Mouse (Mus musculus): ENCODE measurements around the gene Hsd11b2.

Hsd11b2 gene

DNA sequence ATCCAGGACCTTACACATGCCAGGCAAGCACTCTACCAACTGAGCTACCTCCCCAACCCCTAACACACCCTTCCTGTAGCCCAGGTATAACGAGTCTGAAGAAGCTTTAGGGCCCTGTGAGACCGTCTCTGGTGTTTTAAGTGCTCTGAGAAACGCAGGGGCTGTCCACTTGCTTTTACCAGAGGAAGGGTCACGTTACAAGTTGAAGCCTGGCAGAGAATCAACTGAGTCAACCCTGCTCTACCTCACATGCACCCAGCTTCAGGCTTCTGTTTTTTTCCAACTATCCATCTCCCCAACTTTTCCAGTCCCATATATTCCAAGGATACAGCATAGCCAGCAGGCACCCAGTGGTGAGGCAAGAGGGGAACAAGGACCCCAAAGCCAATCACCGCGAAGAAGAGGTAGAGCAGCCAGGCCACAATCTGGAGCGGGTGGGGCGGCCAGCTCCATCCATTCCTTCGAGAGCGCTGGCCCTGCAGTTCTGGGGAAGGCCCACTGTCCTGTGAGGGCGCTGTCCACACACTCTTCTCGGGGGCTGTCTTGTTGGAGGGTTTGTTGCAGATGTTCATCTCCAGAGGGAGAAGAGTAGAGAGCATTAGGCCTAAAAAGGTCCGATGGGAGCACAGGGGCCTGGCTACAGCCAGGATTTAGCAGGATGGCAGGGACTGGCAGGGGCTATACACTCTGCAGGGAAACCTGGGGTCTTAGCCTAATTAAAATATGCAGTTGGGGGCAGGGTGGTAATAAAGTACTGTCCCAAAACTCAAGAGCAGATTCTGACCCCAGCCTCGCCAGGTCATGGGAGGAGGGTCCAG is 35.1 kb upstream of the Hsd11b2 start:
- DNase-seq (ENCODE audit: extremely low read depth, low read depth, low spot score): no peak

DNA sequence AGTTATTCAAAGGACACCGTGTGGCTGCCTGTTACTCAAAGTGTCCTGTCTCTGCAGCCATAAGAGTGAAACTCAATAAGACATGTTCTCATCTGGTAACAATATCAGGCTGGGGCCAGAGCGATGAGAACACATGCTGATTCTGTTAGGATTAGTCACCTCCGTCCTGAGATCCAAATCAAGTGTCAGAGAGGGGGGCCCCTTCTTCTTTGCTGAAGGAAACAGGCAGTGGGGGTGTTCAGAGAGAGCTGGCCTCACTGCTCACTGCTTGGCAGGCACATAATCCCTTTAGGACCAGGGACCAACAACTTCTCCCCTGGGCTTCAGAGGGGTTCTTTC is 34.6 kb upstream of the Hsd11b2 start:
- no peak for DNase-seq (ENCODE audit: extremely low read depth, low read depth, low spot score)

DNA sequence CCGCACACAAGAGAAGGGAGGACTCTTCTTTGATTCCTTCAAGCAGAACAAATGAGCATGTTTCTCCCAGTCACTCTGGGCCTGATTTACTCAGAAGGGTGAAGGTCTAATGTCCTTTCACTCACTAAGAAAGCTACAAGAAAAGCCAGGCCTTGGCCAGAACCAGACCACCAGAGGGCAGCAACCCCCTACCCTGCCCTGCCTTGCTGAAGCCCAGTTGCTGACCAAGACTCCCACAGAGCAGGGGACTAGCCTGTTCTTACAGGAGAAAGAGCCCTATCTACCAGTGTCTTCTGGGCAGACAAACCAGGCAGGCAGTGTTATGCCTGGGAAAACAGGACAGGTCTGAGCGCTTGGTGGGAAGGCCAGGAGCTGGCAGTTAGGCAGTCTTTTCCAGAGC is 34.2 kb upstream of the Hsd11b2 start:
- DNase-seq (ENCODE audit: extremely low read depth, low read depth, low spot score): no peak

DNA sequence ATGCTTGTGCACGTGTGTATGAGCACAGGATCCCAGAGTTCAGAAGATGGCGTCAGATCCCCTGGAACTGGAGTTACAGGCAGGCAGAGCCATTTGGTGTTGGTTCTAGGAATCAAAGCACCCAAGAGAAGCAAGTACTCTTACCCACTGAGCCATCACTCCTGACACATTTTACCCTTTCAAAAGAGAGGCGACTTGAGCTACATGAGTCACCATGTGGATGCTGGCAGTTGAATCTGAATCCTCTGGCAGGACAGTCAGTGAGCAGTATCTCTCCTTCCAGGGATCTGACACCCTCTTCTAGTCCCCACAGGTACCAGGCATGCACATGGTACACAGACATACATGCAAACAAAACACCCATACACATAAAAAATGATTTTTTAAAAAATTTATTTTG is 30.5 kb upstream of the Hsd11b2 start:
- no peak for DNase-seq (ENCODE audit: extremely low read depth, low read depth, low spot score)

DNA sequence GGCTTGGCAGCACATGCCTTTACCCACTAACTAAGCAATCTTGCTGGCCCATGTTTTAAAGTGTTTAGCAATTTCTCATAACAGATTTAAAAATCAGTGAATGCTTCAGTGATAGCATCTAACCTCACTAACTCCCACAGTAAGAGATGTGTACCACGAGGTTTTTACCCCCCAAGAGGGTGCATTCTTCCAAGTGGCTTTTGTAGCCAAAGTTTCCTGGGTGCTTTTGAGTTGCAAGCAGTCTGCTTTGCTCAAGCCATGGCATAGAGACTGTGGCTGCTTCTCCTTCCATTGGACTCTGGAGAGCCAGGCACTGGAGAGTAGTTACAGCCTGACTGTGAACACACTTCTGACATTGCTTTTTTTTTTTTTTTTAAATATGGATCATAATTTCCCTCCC is 29.3 kb upstream of the Hsd11b2 start:
- DNase-seq (ENCODE audit: extremely low read depth, low read depth, low spot score): no peak

DNA sequence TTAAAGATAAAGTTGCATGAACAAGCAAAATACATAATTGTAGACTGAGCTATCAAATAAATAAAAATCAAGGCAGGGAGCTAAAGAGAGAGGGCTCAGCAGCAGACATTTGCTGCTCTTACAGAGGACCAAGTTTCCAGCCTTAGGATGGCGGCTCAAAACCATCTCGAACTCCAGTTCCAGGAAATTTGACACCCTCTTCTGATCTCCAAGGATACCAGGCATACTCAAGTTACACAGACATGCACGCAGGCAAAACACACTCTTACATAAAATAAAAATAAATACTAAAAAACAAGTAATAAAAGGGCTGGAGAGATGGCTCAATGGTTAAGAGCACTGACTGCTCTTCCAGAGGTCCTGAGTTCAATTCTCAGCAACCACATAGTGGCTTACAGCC is 25.1 kb upstream of the Hsd11b2 start:
- no peak for DNase-seq (ENCODE audit: extremely low read depth, low read depth, low spot score)

DNA sequence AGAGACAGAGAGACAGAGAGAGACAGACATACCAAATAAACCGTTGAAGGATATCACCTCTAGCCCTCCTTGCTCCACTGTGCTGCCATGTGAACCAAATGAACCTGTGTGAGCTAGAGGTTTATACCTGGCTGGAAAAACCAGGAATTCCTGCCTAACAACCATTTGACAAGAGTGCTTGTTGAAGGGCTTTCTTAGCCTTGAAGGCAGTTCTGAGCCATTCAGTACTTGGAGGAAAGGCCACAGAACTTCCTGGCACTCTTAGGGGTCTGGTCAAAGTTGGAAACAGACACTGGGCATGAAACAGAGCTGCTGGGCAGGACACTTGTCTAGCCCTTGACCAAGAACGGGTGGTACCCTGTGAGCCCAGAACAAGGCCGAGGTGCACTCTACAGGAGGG is 24.0 kb upstream of the Hsd11b2 start:
- peak; percentile 90 for DNase-seq (ENCODE audit: extremely low read depth, low read depth, low spot score)

DNA sequence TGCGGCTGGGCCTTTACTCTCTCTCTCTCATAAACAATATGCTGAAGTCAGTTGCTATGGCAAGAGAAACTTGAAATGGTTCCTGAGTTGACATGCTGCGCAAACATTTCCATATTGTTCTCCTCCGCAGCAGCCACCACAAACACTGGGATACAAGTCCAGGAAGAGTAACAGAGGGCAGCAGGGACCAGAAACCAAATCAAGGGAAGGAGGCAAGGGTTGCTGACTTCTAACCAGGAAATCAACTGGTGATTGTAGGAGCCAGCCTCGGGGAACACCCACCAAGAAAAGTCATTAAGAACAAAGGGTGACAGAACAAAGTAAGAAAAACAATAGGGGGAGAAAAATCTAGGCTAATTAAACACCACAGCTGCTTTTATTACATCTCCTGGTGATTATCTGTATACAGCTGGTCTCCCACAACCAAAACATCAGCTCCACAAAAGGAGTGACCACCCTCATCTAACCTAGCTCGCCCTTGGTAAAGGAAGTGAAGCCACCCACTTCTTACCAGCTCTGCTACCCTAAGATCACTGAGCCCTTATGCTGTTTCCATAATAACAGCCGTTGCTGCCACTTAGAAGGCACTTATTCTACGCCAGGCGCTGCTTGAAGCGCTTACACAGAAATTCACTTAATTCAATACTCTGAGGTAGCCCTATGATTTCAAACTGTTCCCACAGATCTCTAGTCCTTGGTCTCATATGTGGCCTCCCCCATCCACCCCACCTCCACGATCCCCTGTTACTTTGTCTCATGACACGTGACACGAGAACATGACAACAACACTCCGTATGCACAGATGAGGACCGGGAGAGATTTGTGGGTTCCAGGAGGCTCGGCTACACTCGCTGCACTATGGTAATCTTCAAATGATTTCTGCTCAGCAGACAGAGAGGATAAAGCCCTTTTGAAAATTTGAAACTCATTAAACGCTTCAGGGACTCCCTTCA is 22.9 kb upstream of the Hsd11b2 start:
- DNase-seq (ENCODE audit: extremely low read depth, low read depth, low spot score): no peak

DNA sequence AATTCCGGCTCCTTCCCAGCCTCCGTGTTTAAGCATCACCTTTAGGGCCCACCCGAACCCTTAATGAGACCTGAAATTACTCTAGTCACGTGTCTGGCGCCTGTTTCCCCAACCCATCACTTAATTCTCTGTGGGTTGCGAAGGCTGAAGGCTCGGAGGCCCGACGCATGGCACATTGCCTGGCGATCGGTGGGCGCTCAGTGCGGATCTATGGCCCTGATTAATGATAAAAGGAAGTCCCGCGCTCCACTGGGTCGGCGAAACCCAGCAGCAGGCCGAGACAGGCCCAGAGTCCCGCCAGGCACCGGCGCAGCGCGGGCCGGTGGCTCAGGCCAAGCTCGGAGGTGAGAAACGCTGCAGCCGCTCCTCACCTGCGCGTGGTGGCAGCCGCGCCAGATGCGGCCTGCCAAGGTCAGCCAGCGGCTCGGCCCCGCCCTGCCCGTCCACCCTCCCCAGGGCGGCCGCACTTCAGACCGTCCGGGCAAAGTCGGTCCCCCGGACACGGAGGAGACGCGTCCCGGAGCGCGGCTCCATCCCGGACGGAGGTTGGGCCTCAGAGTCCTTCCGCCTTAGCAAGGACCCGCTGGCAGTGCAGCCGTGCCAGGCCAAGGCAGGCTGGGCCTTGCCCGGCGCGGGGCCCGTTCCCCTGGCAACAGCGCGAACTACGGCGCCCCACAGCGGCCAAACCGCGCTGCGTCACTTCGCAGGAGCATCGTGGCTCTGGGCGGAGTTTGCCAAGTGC is 21.9 kb upstream of the Hsd11b2 start, which contains the start of gene Zdhhc1:
Gene Zdhhc1, minus strand, starts transcription at position 464 of the 742 bp plus-strand sequence.
- no peak for DNase-seq (ENCODE audit: extremely low read depth, low read depth, low spot score)

DNA sequence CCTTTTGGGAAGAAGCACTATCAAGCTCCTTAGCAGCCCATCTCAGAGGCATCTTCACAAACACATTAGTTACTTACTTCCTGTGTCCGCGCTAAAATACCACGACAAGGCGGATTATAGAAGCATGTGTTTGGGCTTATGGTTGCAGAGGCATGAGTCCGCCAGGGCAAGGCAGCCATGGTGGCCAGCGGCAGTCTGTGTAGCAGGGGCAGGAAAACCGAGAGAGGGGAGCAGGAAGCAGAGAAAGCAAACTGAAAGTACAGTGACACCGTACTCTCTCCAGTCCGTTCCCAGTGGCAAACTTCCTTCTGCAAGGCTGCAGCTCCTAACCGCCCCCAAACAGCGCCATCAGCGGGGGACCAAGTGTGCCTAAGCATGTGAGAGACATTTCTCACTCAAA is 18.8 kb upstream of the Hsd11b2 start:
- DNase-seq (ENCODE audit: extremely low read depth, low read depth, low spot score): no peak

DNA sequence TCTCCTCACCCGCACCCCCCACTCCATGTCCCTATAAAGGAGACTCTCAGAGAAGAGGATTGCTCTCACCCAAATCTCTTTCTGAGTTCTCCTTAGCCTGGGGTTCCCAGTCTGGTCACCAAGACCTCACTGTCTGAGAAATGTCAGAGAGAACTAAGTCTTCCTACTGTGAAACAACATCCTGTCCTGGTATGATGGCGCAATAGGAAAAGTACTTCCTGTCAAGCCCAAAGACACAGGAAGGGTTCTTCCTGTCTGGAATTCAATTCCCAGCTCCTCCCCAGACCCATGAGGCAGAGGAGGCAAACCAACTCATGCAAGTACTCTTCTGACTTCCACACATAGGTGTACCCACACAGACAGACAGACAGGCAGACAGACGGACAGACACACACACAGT is 13.9 kb upstream of the Hsd11b2 start:
- DNase-seq (ENCODE audit: extremely low read depth, low read depth, low spot score): no peak

DNA sequence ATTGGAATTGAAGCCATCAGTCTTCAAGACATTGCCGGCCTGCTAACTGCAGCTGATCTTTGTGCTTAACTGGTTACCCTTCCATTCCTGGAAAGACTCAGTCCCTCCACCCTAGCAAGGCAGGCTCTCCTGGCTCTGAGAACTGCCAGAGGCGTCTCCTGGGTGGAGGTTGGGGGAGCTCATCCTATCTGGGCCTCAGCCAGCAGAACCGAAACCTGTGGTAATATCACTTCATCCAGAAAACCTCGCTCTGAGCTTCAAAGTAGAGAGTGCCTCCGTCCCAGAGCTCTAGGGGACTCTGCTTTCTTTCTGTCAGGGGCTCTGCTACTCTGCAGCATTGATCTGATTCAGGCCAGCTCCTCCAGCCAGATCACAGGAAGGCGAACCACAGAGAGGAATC is 11.6 kb upstream of the Hsd11b2 start:
- DNase-seq (ENCODE audit: extremely low read depth, low read depth, low spot score): no peak

DNA sequence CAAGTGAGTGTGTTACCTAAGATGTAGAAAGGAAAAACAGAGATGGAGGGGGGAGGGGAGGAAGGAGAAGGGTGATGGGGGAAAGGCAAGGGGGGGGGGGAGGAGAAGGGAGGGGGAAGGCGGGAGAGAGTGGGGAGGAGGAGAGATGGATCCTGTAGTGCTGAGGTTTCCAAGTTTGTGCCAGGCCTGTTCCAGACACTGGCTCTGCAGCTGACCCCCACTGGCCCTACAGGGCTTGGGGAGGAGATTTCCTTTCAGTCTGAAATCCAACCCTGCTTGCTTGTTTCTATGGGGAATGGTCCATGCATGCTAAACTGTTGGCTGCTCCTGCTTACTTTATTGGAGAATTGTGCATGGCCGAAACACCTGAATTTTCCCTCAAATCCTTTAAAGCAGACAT is 9.8 kb upstream of the Hsd11b2 start:
- no peak for DNase-seq (ENCODE audit: extremely low read depth, low read depth, low spot score)

DNA sequence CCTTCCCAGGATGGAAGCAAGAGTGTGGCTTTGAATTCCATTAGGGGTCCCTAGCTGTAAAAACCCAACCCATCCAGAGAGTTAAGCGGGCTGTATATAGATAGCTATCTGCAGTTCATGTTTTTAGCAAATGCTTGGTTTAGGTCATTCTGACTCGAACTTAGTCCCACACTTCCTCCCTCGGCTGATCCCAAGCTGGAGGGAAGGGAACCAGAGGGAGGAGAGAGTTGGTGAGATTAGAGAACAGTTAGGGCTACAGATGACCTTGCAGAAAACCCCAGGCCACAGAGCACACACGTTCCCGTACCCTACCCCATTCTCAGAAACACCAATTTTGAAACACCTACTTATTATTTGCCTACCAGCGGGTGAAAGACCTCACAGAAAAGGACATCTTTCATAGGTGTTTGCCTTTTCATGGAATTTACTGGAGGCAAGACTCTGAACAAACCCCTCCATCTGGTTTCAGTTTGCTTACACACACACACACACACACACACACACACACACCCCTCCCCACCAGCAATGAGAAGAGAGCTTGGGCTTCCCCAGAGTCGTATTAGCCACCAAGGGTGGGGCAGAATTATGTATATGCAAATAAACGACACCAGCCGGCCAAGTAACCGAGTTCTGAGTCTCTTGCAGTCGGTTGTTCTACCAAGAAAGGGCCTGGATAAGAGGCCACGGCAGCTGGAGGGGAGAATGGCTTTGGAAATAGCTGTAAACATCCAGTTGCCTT is 8.4 kb upstream of the Hsd11b2 start:
- DNase-seq (ENCODE audit: extremely low read depth, low read depth, low spot score): no peak

DNA sequence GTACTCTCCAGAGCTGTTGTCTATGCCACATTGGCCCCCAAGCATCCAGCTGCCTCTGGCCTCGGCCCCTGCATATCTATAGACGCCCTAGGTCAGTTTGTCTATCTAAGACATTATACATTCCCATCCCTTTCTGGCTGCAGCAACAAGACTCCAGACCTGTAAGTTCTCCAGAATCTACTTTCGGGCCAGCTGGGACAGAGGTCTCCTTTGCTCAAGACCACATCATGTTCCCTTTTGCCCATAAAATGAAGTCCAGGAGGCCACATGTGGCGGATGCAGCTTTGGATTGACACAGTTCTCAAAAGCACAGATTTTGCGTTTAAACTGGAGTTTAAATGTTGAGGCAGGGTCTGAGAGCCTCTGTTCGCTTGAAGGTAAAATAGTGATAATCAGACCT is 4.4 kb upstream of the Hsd11b2 start:
- DNase-seq (ENCODE audit: extremely low read depth, low read depth, low spot score): no peak

DNA sequence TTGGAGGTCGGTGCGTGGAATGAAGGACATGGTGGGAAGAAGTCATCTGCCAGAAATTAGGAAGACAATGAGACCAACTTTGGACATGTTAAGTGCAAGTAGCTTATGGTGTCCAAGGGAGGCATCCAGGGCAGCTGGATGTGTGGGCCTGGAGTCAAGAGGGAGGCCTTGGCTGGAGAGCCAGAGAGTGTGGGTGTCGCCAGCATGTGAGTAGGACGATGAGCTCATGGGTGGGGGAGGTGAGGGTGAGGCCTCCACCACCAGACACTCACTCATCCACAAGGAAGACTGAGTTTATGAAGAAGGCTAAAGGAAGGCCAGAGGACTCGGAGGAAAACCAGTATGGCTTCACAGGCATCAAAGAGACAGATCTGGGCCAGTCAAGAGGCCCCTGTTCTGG is 3.9 kb upstream of the Hsd11b2 start:
- no peak for DNase-seq (ENCODE audit: extremely low read depth, low read depth, low spot score)

DNA sequence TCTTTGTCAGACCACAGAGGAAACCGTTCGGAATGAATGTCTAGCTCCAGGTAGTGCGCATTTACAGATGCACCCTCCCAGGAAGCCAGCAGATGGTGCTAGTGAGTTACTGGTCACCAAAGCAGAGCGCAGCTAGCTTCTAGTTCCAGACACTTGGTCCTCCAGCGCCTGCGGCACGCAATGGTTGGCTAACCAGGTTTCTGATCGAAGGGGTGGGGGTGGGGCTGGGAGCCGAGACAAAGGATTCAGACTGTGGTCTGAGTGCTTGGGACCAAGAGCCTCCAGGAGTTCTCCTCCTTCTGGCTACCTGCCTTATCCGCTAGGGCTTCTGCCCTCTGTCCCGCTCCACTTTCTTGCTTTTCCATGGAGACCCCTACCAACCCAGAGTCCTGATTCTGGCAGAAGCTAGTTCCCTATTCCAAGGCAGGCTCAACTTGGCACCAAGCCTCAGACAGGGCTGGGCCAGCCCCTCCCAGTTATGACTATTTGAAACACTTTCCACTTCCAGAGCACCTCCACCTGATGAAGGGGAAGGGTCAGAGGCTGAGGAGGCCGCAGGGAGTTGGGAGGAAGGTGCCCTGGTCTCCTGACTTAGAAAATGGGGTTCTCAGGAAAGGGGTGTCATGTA is 2.4 kb upstream of the Hsd11b2 start:
- DNase-seq (ENCODE audit: extremely low read depth, low read depth, low spot score): no peak

DNA sequence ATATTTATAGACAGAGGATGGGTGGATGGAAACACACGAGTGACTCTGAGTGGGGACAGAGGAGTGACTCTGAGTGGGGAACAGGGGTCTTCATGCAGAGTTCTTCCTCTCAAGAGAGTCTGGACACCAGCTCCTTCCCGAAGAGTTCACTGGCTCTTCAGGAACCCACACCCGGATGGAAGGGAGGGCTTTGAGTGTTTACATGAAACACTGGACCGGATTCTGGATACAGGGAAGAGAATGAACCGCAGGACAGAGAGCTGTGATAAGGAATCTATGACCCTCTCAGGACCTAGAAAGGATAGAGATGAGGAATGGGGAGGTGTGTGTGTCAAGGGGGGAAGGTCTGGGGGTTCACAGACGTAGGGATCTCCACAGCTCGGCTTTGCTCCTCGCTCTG is 1.2 kb upstream of the Hsd11b2 start:
- DNase-seq (ENCODE audit: extremely low read depth, low read depth, low spot score): no peak

DNA sequence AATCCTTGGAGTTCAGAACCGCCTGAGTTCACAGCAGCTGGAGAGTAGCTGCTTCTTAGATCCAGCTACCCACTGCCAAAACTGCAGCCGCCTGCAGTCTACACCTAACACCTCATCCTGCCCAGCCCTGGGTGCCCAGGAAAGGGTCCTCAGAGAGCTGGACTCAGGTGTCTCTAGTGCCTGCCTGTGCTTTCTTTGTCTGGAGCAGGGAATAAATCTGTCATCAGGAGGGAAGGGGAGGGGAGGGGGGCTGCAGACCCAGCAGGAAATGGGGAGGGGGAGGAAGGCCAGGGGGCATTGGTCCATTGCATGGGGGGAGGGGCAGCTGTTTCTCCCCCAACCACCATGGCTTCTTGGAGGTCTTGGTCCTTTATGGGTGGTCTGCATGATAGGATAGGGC is 1.0 kb downstream of the Hsd11b2 start:
- no peak for DNase-seq (ENCODE audit: extremely low read depth, low read depth, low spot score)

DNA sequence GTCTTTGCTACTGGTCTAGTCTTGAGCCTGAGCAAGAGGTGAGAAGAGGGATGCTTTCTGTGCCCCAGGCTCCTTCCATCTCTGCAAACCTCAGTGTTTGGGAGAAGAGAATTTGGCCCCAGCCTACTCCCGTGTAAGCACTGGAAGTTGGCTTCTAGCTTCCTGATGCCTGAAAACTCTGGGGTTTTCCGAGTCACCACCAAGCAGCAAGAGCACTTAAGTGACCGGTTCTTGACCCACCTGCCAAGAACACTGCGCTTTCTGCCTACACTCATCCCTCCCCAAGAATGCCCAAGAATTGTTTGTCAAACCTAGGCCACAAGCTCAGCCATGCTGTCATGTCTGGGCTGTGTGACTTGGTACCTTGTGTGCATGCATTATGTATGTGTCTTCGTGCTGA is 2.0 kb downstream of the Hsd11b2 start:
- DNase-seq (ENCODE audit: extremely low read depth, low read depth, low spot score): no peak

Data from fat pad, adult 2 months (tissue).